Mouse (Mus musculus): ENCODE results near the gene Casp7.

GRCm38 (mm10) chr19:56397663-56398527 is 966 bp downstream of the Casp7 start:
- no peak for TF ChIP-seq CTCF (IDR thresholded peaks at IDR 0.05; ENCODE audit: low read depth)
- no peak for TF ChIP-seq EP300 (optimal IDR thresholded peaks at IDR 0.05)
